Mouse (Mus musculus) midbrain, embryonic 12.5 days (tissue): ENCODE data around the gene Tiparp. TPM values are rescaled to one million over a fixed set of nuclear protein-coding genes. Genes with fewer than 3 reads are reported as not detected.

ENCODE experiments used
- ATAC-seq: fragments of 200-750 bp; cut with Nextera tagmentation; 2 replicates; pipeline ENCODE4 v1.8.0; 2017; ENCODE audit warnings: low read depth, moderate TSS enrichment, moderate library complexity; ENCODE audit not compliant: low FRiP score
- H3K27ac ChIP-seq: fragments of 300-500 bp; sonication (generic); replicated peaks from 2 replicates; pipeline ENCODE4 v1.5.1; 2016; ENCODE audit warnings: mild to moderate bottlenecking
- H3K27me3 ChIP-seq: fragments of 300-500 bp; sonication (generic); 2 replicates; pipeline ENCODE4 v1.6.1; 2016; ENCODE audit warnings: mild to moderate bottlenecking
- H3K36me3 ChIP-seq: fragments of 300-500 bp; sonication (generic); 2 replicates; pipeline ENCODE4 v1.6.1; 2016
- H3K4me1 ChIP-seq: fragments of 300-500 bp; sonication (generic); 2 replicates; pipeline ENCODE4 v1.6.1; 2016
- H3K4me2 ChIP-seq: fragments of 300-500 bp; sonication (generic); replicated peaks from 2 replicates; pipeline ENCODE4 v1.6.1; 2016; ENCODE audit warnings: mild to moderate bottlenecking, moderate library complexity
- H3K4me3 ChIP-seq: fragments of 300-500 bp; sonication (generic); 2 replicates; pipeline ENCODE4 v1.5.1; 2016; ENCODE audit warnings: mild to moderate bottlenecking
- H3K9ac ChIP-seq: fragments of 300-500 bp; sonication (generic); replicated peaks from 2 replicates; pipeline ENCODE4 v1.6.1; 2016; ENCODE audit warnings: mild to moderate bottlenecking, moderate library complexity
- H3K9me3 ChIP-seq: fragments of 300-500 bp; sonication (generic); 2 replicates; pipeline ENCODE4 v1.6.1; 2016; ENCODE audit warnings: mild to moderate bottlenecking
- WGBS: fragments of 180-500 bp; shearing (Covaris S2); methylation state at CpG from one replicate; pipeline ENCODE4 v1.1.7; 2016; 5-methylcytosine and 5-hydroxymethylcytosine counted together
- polyA plus RNA-seq: library from polyadenylated mRNA; unstranded; fragments of >200 nt; fragmentation: Nextera tagmentation; extraction: Ambion mirVana; gene quantifications from 2 replicates; pipeline ENCODE4 v1.2.1, GENCODE M21; 2016

The Tiparp gene
- polyA plus RNA-seq, 1 experiment from 2014 or later = 38.4 TPM

DNA sequence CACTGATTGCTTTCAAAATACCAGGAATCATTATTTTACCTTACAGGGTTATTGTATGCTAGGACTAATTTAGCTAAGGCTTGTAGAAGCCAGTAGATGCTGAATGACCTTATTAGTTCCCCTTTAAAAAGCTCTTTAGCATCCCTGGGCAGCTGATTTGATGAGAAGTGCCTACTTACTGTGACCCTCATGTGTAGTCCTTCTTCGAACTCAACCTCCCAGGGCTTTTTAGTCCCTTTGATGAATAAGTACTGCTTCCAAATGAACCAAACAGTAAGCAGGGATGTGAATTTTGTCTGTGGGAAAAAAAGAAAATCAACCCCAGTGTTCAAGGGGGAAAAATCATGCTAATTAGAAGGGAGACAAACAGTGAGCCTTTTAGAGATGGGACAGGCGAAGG, 58.8 kb downstream of the Tiparp start:
- Histone ChIP-seq H3K4me1 (peaks cover 25% of the 10 kb centered on the region), H3K4me3 (no peak overlapping the region), H3K4me2 (peak overlapping the region; percentile 56; the same call in 1 of the 2 replicates), H3K27me3 (peaks cover 17% of the 10 kb centered on the region), H3K9me3 (no peaks in the 10 kb centered on the region), H3K27ac (no peak overlapping the region), H3K9ac (peak overlapping the region; percentile 35; the same call in 1 of the 2 replicates), H3K36me3 (no peaks in the 10 kb centered on the region)
- ATAC-seq = no peak
- 39% methylated on average over 2 of the region's 2 CpGs for whole genome bisulfite sequencing

DNA sequence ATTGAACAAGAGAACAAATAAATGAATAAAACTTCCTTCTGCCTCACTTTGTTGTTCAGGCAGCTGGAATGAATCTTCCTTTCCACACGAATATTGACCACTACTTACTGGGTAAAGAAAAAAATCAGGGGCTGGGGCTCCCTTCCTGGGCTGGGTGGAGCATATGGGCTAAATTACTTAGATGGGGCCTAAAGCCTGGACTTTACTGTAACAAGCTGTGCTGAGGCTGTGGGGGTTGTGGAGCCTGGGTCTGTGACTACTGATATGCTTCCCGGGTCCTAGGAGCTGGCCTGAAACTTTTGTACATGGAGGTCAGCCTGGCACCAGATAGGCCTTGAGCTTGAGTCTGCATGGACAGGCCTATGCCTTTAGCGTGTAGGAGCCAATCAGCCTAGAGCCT, 60.2 kb downstream of the Tiparp start:
- no peak for ATAC-seq
- Histone ChIP-seq H3K4me3 (no peak overlapping the region), H3K27me3 (peaks cover 17% of the 10 kb centered on the region), H3K4me2 (no peak overlapping the region), H3K4me1 (peaks cover 25% of the 10 kb centered on the region), H3K36me3 (no peaks in the 10 kb centered on the region), H3K9ac (no peak overlapping the region), H3K9me3 (no peaks in the 10 kb centered on the region), H3K27ac (no peak overlapping the region)
- WGBS = 67% methylated on average over 3 of the region's 3 CpGs

DNA sequence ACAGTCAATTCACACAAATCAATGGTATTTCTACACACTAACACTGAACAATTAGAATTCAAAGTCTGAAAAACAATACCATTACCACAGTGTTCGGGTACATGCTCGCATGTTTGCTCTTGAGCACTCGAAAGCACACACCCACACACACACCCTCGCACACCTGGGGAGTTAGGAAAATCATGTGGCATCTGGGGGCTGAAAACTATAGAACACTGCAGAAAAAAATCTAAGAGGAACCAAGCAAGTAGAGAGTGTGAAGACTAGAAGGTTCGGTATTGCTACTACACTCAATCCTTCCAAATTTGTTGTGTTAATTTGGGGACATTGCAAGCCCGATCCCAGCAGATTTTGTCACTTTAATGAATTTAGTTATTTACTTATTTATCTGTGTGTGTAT, 64.6 kb downstream of the Tiparp start:
- Histone ChIP-seq H3K27me3 (peaks cover 8% of the 10 kb centered on the region), H3K9me3 (no peaks in the 10 kb centered on the region), H3K4me1 (no peaks in the 10 kb centered on the region), H3K9ac (no peak overlapping the region), H3K36me3 (no peaks in the 10 kb centered on the region), H3K4me3 (no peak overlapping the region), H3K27ac (no peak overlapping the region), H3K4me2 (no peak overlapping the region)
- ATAC-seq = no peak
- 94% methylated on average over 6 of the region's 6 CpGs for WGBS

DNA sequence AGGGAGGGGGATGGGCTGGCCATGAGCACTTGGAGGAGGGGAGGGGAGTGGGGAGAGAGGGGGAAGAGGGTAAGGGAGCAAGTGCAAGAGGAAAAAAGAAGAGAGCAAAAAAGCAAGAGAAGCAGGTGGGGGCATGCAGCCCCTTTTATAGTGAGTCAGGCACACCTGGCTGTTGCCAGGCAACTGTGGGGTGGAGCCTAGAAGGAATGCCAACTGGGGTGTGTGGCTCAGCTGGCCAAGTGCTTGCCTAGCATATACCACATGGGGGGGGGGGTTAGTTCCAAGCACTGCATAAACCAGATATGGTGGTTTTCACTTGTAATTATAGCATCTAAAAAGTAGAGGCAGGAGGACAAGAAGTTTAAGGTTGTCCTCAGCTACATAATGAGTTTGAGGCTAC, 66.3 kb downstream of the Tiparp start:
- no peak for ATAC-seq
- Histone ChIP-seq H3K4me3 (no peak overlapping the region), H3K27me3 (no peaks in the 10 kb centered on the region), H3K4me2 (no peak overlapping the region), H3K9ac (no peak overlapping the region), H3K9me3 (no peaks in the 10 kb centered on the region), H3K36me3 (no peaks in the 10 kb centered on the region), H3K4me1 (no peaks in the 10 kb centered on the region), H3K27ac (no peak overlapping the region)

DNA sequence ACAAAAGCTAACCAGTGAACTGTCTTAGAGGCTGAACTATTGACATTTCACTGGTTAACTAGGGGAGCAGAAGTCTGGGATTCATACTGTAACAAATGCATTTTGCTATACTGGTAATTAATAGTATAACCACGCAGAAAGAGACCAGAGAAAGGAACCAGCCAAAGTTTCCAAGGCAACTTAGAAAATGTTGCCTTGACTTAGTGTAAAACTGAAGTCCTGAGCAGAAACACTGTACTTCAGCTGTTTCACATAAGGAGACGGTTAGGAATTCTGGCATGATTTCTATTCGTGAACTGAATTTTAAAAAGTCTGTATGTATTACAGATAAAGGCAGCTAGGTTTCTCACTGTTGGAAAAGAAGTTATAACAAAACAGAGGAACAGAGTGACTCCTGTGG, 67.0 kb downstream of the Tiparp start:
- Histone ChIP-seq H3K4me2 (no peak overlapping the region), H3K27ac (no peak overlapping the region), H3K4me1 (no peaks in the 10 kb centered on the region), H3K9me3 (no peaks in the 10 kb centered on the region), H3K36me3 (no peaks in the 10 kb centered on the region), H3K9ac (no peak overlapping the region), H3K27me3 (no peaks in the 10 kb centered on the region), H3K4me3 (no peak overlapping the region)
- 83% methylated on average over 3 of the region's 3 CpGs for WGBS
- ATAC-seq = no peak

DNA sequence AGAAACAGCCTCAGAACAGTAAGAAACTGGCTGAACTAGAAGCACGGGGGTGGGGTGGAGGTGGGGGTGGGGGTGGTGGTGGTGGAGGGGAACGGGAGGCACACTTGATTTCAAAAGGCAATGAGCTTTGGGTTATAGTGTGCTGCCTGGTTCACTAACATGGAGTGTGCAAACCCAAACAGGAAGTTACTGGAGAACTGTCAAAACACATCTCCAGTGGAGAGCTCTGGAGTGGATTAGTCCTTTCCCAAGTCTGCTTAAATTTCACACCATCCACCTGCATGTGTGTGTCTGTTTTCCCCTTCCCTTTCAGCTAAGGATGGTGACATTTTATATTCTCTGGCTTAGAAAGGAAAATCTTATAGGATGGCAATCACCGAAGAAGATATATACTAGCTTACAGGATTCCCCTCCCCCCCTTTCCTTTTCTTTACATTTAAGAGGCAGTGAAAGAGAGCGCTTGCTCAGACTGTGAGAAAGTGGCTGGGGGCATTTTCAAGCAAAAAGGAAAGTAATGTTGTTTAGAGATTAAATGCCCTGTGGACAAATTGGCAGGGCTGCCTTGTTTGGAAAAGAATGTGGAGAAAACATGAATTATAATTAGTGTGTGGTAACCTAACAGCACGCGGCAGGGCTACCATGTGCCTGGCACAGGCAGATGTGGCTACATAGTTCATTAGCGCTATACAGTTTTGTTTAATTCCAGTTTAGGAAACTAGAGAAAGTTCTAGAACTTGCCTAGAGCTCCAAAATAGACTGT, 70.0 kb downstream of the Tiparp start:
- no peak overlapping the region for H3K27ac ChIP-seq
- H3K9me3 ChIP-seq = no peaks in the 10 kb centered on the region
- H3K4me1 ChIP-seq = no peaks in the 10 kb centered on the region
- no peak for ATAC-seq
- no peak overlapping the region for H3K4me3 ChIP-seq
- 66% methylated on average over 7 of the region's 7 CpGs for WGBS
- no peak overlapping the region for H3K4me2 ChIP-seq
- no peaks in the 10 kb centered on the region for H3K27me3 ChIP-seq
- H3K9ac ChIP-seq = no peak overlapping the region
- H3K36me3 ChIP-seq = no peaks in the 10 kb centered on the region

DNA sequence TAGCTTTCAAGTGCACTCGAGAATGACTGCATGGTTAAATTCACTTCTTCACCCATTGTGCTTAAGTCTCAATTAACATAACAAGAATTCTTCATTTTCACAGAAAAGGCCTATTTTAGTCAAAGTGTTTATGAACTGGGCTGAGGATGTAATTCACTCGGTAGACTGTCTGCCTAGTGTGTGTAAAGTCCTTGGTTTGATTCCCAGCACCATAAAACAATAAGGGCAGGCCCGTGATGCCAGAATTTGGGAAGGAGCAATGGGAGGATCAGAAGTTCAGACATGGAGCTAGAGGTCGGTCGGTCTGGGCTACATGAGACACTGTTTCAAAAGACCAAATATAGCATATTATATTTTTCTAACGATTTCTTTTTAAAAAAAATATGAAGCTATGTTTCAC, 70.9 kb downstream of the Tiparp start:
- Histone ChIP-seq H3K27ac (no peak overlapping the region), H3K36me3 (no peaks in the 10 kb centered on the region), H3K4me2 (no peak overlapping the region), H3K27me3 (no peaks in the 10 kb centered on the region), H3K4me1 (no peaks in the 10 kb centered on the region), H3K4me3 (no peak overlapping the region), H3K9me3 (no peaks in the 10 kb centered on the region), H3K9ac (no peak overlapping the region)
- ATAC-seq = no peak
- 83% methylated on average over 6 of the region's 6 CpGs for WGBS

DNA sequence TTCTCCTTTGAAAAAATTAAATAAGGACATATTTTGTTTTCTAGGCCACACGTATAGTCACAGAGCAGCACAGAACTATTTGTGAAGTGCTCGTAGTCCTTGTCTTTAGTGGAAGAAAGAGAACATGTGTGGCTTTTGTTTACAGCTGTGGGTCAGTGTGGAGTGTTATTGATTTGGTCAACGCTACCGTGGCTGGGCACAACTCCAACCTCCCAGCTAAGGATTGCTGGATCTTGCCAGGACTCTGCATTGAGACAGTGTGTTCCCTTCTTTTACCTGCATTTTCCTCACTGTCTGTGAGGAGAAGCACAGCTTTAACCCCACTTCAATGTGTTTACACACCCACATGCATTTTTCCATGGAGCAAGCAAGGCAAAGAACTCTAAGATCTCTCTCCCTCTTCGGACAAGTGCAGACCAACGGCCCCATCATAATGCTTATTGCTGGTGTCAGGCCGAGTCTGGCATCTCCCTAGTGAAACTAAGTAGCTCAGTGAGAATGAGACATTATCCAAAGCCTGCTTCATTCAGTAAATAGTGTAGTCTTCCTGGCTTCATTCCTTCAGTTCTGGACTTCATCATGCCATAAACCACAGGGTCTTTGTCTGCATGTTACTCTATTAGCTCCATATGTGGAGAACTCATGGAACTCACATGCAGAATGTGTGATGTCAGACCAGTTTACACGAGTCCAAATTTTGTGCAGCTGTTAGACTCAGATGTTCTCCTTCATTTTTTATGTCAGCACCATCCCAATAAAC, 73.3 kb downstream of the Tiparp start:
- Histone ChIP-seq H3K4me1 (no peaks in the 10 kb centered on the region), H3K9me3 (no peaks in the 10 kb centered on the region), H3K4me3 (no peak overlapping the region), H3K9ac (no peak overlapping the region), H3K4me2 (no peak overlapping the region), H3K27me3 (no peaks in the 10 kb centered on the region), H3K36me3 (no peaks in the 10 kb centered on the region), H3K27ac (no peak overlapping the region)
- ATAC-seq = no peak
- 88% methylated on average over 8 of the region's 8 CpGs for WGBS

DNA sequence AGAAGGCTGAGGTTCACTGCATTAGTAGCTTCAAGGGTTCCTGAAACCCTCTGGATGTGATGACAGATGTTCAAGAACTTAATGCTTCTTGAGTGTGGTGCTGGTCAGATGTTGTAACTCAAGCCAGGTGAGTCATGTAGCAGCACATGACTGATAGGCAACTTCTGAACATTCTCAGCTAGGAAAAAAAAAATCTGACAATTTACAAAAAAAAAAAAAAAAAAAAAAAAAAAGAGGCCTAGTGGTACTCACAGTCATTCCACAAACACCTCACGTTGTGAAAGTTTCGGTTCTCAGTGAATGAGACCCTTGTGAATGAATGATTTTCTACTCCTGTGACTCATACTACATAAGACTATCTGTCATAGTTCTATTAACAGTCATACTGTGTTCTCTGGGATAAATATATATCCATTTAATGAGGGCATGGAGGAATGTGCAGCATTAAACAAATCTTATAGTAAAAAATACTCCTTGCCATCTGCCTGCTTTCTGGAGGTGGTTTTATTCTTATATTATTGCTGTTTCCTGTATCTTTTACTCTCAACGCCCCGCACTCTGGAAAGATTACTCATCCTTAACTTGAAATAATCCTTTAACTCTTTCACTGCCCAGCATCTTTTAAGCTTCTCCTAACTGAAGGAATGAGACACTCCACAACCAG, 75.3 kb downstream of the Tiparp start:
- no peak for ATAC-seq
- no peaks in the 10 kb centered on the region for H3K4me1 ChIP-seq
- no peak overlapping the region for H3K4me2 ChIP-seq
- no peaks in the 10 kb centered on the region for H3K9me3 ChIP-seq
- no peak overlapping the region for H3K27ac ChIP-seq
- H3K36me3 ChIP-seq = no peaks in the 10 kb centered on the region
- no peaks in the 10 kb centered on the region for H3K27me3 ChIP-seq
- WGBS = 65% methylated on average over 4 of the region's 4 CpGs
- no peak overlapping the region for H3K9ac ChIP-seq
- H3K4me3 ChIP-seq = no peak overlapping the region

Other genes with a start within 250 kb of the Tiparp start
- 205 and 209 TPM in 2 replicates for gene Ssr3, start 135.8 kb upstream of the Tiparp start, polyA plus RNA-seq
- 4.6 and 6.7 TPM in 2 replicates for gene Lekr1, start 137.8 kb downstream of the Tiparp start, polyA plus RNA-seq